Mouse (Mus musculus) B cell, adult 62 days (primary cell): ENCODE measurements around the gene Jmjd7. TPM values are rescaled to one million over a fixed set of nuclear protein-coding genes. Genes with fewer than 3 reads are reported as not detected.

ENCODE experiments used
- total RNA-seq: library from RNA; stranded (reverse); gene quantifications from 4 replicates; pipeline ENCODE4 v1.2.4, GENCODE M21; 2023

Gene Jmjd7
- total RNA-seq, result 10.4 to 16.1 TPM (median 13.2 TPM) in 4 replicates

DNA sequence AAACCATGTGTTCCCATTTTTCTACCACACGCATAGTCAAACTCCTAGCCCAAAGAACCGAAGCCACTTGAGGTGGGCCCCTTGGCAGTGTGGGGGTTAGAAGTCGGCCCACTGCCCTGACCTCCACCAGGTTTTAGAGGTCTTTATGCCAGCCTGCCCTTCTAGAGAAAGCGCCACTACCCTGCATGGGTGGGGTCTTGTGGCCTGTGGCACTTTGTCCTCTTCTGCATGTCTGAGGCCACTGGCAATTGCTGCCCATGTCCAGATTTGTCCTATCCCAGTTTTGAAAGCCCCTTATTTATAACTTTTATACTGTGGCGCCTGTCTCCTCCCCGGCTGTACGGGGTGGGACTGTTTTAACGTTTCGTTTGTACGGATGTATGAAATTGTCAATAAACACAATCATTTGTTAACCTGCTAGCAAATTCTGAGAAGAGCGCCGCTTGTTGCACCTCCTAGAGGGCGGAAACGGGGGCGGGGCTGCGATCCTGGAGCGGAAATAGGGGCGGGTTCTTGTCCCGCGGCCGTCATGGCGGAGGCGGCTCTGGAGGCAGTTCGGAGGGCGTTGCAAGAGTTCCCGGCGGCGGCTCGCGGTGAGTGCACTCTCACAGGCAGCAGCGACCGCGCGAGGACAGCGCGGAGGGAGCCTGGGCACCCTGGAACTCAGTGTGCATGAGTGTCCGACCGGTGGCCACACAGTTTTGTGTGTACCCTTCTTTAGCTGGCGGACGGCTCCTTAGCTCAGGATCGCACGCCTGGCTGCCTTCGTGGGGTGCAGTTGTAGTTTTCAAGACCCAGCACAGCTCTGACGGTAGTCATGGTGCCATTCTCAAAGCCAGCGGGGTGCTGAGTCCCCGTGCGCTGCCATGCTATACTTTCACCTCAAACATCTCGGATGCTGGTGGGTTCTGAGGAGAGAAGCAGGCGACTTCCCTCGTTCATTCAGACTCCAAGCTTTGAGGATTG is at the start of gene Jmjd7, which contains the start of gene Gm28042:
Gene Jmjd7 (plus strand): TSS at position 500 of the 966 bp plus-strand sequence.
Gene Gm28042 (plus strand): TSS at position 510 of the 966 bp plus-strand sequence.

DNA sequence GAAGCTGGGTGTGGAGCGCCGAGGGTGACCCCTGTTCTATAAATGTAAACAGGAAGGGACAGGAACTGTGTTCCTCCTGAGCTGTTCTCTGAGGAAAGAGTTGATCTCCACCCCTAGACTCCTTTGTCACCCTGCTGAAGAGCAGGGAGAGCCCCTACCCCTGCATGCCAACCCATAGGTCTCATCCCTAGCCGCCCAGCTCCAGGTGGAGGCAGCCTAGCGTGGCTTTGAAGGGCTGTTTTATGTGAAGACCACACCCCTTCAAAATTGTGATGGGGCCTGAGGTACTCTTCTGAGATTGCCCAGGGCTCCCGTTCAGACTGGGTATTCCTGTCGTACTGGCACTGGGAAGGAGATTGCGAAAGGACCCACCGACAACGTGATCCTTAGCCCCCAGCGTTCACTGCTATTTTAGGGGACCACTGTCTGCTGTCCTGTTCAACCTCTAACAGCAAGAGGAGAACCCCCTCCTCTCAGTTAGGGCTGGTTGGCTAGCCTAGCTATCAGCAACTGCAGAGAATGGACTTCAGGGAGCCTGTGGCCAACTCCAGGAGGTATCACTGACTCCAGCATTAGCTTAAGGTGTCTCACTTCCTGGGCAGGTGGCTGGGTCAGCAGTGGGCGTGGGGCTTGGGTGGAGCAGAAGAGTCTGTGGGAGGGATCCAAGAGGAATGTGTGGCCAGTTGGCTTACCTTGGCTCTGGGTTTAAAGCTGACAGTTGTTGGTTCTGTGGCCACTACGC is 5.6 kb downstream of the Jmjd7 start, which contains the start of gene Pla2g4b:
Gene Pla2g4b (plus strand): TSS at position 692 of the 742 bp plus-strand sequence.

Other genes with a start within 250 kb of the Jmjd7 start
- 28.8 to 35.4 TPM (median 32.3 TPM) in 4 replicates for gene Rpap1, start 239.9 kb upstream of the Jmjd7 start, total RNA-seq
- 0.17 to 0.56 TPM in 2 of 4 replicates, not detected in the others for gene Tyro3, start 229.8 kb upstream of the Jmjd7 start, total RNA-seq
- 126 to 135 TPM (median 131 TPM) in 4 replicates for gene Mga, start 130.3 kb upstream of the Jmjd7 start, total RNA-seq
- 12.1 to 17.3 TPM (median 14.6 TPM) in 4 replicates for gene Mapkbp1, start 54.8 kb upstream of the Jmjd7 start, total RNA-seq
- gene Gm28042, start within 50 bp of the Jmjd7 start, total RNA-seq, result 3.1 to 4.8 TPM (median 4.4 TPM) in 4 replicates
- 3.7 to 8.4 TPM (median 4.7 TPM) in 4 replicates for gene Pla2g4b, start 5.9 kb downstream of the Jmjd7 start, total RNA-seq
- 90.2 to 111 TPM (median 102 TPM) in 4 replicates for gene Ehd4, start 127.1 kb downstream of the Jmjd7 start, total RNA-seq
- not detected in 4 replicates for gene Pla2g4e, start 217.9 kb downstream of the Jmjd7 start, total RNA-seq